Mouse (Mus musculus) testis, adult 10 weeks (tissue): ENCODE measurements around the gene Coa5. TPM values are rescaled to one million over a fixed set of nuclear protein-coding genes. Genes with fewer than 3 reads are reported as not detected.

Experiments
- polyA plus RNA-seq: library from polyadenylated mRNA; stranded (reverse); fragments of 350-450 nt; fragmentation: Illumina TruSeq; extraction: RNeasy Lipid Tissue Mini Kit (QIAGEN cat#74804); gene quantifications from one replicate; pipeline ENCODE4 v1.2.3, GENCODE M21; 2014; ENCODE audit warnings: low read depth, low replicate concordance

Gene Coa5
- polyA plus RNA-seq: 66.9 TPM

DNA sequence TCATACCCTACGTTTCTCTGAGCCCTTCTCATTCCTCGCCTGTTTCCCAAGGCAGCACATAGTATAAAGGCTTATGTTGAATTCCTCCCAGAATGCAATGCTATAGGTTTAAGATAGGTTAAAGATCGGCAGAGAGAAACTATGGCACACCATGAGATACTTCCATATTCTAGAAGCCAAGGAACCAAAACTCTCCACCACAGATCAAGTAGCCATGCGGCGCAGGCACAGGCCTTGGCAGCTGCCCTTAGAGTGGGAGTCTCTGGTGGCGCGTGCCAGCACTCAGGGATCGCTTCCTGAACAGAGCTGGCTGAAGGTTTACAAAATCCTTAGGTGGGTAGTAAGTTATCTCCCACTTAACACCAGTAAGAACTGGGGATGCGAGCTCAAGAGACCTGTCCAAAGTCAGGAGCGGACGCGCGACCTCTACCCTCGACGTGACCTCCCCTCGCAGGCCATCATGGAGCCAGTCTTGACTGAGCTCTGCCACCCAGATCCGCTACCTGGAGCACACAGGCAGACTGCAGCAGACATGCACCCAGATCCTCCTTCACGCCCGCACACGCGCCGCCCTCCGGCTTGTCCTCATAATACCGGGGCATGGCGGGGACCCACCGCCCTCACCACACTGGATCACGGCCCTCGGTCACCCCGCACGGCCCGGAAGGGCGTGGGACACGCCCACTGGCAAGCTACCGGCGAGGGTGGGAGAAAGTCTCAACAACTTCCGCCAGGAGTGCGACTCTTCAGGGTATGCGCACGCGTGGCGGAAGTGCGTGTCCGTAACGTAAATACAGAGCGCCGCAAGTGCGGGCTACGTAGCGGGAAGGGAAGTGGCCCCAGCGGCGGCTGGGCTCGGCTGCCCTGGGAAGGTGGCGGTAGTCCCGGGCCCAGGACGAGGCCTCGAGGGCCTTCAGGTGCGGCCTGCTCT is at the start of gene Coa5, which contains the start of gene Unc50:
Coa5 (minus strand) TSS at position 738 of the 931 bp plus-strand sequence.
Unc50 (plus strand) TSS at position 774 of the 931 bp plus-strand sequence.

Other genes with a start within 250 kb of the Coa5 start
- 0.62 TPM for gene Cnga3, start 215.7 kb downstream of the Coa5 start, polyA plus RNA-seq
- 10.7 TPM for gene Inpp4a, start 130.2 kb downstream of the Coa5 start, polyA plus RNA-seq
- 52.4 TPM for gene Unc50, start within 50 bp of the Coa5 start, polyA plus RNA-seq
- gene Mgat4a, start 110.9 kb upstream of the Coa5 start, polyA plus RNA-seq: 16.2 TPM